In genomic region chr12:86626684-86627083, GRCm38 (mm10) we compare ENCODE assay signal across 31 mouse cellular contexts. TPM values are rescaled to one million over a fixed set of nuclear protein-coding genes. Genes with fewer than 3 reads are reported as not detected.
DNase-seq lines count a peak whose midpoint lies in the region; ATAC-seq and TF ChIP-seq lines count a peak whose summit lies in the region.
"Had no signal": no experiment of that assay in that cellular context is flagged by ENCODE, and none has a peak within 500 bp of the region (broad histone marks: within the 10 kb centered on the region; RNA-seq: fewer than 3 reads in every experiment).

No protein-coding gene starts in this region.

- peaks cover 13% of the 10 kb centered on the region for H3K4me1 ChIP-seq in heart, embryonic 10.5 days
- H3K4me1 ChIP-seq in liver, adult 2 months (ENCODE audit: control insufficient read depth, insufficient read depth, low read length), result no peaks in the 10 kb centered on the region
- no peaks in the 10 kb centered on the region for H3K4me1 ChIP-seq in liver, embryonic 12.5 days
- H3K4me1 ChIP-seq: limb, embryonic 12.5 days; liver, embryonic 13.5 days; midbrain, embryonic 12.5 days; neural tube, embryonic 12.5 days had no signal

- H3K27ac ChIP-seq in heart, embryonic 10.5 days, result no peak overlapping the region; the same call in 1 of the 2 replicates
- peak overlapping the region; percentile 15 for H3K27ac ChIP-seq in liver, adult 2 months (replicated peaks; ENCODE audit: insufficient read depth, low read depth, low read length)
- H3K27ac ChIP-seq in liver, embryonic 12.5 days, result no peak overlapping the region
- H3K27ac ChIP-seq: gastrocnemius, adult 2 months; hindbrain, embryonic 14.5 days; layer of hippocampus, adult 2 months; left cerebral cortex, adult 2 months; limb, embryonic 12.5 days; liver, embryonic 13.5 days; midbrain, embryonic 12.5 days; neural tube, embryonic 12.5 days; stomach, postnatal 0 days had no signal

- H3K4me3 ChIP-seq in heart, embryonic 10.5 days, result no peak overlapping the region
- no peak overlapping the region for H3K4me3 ChIP-seq in liver, adult 2 months (ENCODE audit: insufficient read depth, low read depth, low read length)
- no peak overlapping the region for H3K4me3 ChIP-seq in liver, embryonic 12.5 days
- H3K4me3 ChIP-seq: erythroblast, embryonic 14.5 days; gastrocnemius, adult 2 months; layer of hippocampus, adult 2 months; left cerebral cortex, adult 2 months; limb, embryonic 12.5 days; liver, embryonic 13.5 days; megakaryocyte, embryonic 14.5 days; midbrain, embryonic 12.5 days; myocyte; neural tube, embryonic 12.5 days had no signal

- no peak for TF ChIP-seq POLR2A in liver, adult 2 months (IDR thresholded peaks at IDR 0.05; ENCODE audit: extremely low read depth, insufficient read depth, low read length)

- no peak for TF ChIP-seq CTCF in liver, adult 2 months (IDR thresholded peaks at IDR 0.05; ENCODE audit: low read depth, low read length)

- no peak overlapping the region for H3K4me2 ChIP-seq in liver, embryonic 12.5 days
- H3K4me2 ChIP-seq: hindbrain, embryonic 14.5 days; limb, embryonic 12.5 days; liver, embryonic 13.5 days; midbrain, embryonic 12.5 days; neural tube, embryonic 12.5 days had no signal

- H3K9ac ChIP-seq in liver, adult 2 months (ENCODE audit: low read depth, low read length), result no peak overlapping the region
- H3K9ac ChIP-seq in liver, embryonic 12.5 days, result no peak overlapping the region
- H3K9ac ChIP-seq: hindbrain, embryonic 14.5 days; limb, embryonic 12.5 days; liver, embryonic 13.5 days; midbrain, embryonic 12.5 days; neural tube, embryonic 12.5 days had no signal

- intact Hi-C loops in heart, postnatal 10 days (cut with DNase I), result no loop called here

- ATAC-seq in liver, embryonic 12.5 days, result no peak
- ATAC-seq: CD4-positive, CD25-positive, alpha-beta regulatory T cell, adult 4 months; forebrain, embryonic 16.5 days; intestine, postnatal 0 days had no signal

- WGBS in heart, embryonic 10.5 days, result 33% methylated on average over 3 of the region's 3 CpGs
- WGBS in liver, adult 2 months, result 61% methylated on average over 3 of the region's 3 CpGs
- 40% methylated on average over 3 of the region's 3 CpGs for WGBS in liver, embryonic 12.5 days (ENCODE audit: insufficient replicate concordance)

- DNase-seq in heart, adult 9 months (ENCODE audit: low spot score in 2 of 2), result peak; percentile 22 to 58
- DNase-seq in heart, adult 11 months, result no peak
- peak; percentile 19 to 28 for DNase-seq in heart, postnatal 10 days
- no peak for DNase-seq in heart, embryonic 10.5 days (ENCODE audit: low spot score)
- peak; percentile 13 for DNase-seq in liver, adult 2 months (ENCODE audit: extremely low read depth, low read depth, low spot score)
- DNase-seq in yolk sac, embryonic 10.5 days (ENCODE audit: low spot score), result peak; percentile 3
- DNase-seq: adrenal gland, postnatal 36 days; cerebellum, adult 2 months; cerebellum, postnatal 14 days; gastrocnemius, adult 2 months; kidney, postnatal 36 days; liver, embryonic 13.5 days; lung, adult 2 months; lung, postnatal 36 days; right cerebral cortex, adult 18-20 months; thymus, adult 18-20 months; thymus, postnatal 25 days had no signal

- peaks cover 15% of the 10 kb centered on the region for H3K27me3 ChIP-seq in heart, embryonic 10.5 days (ENCODE audit: insufficient read depth, poor library complexity, severe bottlenecking)
- H3K27me3 ChIP-seq in liver, adult 2 months (ENCODE audit: control insufficient read depth, insufficient read depth, low read length), result 0 out of 2 replicates have a peak, but pooled peaks cover 3% of the 10 kb centered on the region
- no peaks in the 10 kb centered on the region for H3K27me3 ChIP-seq in liver, embryonic 12.5 days (replicated peaks)
- H3K27me3 ChIP-seq: limb, embryonic 12.5 days; liver, embryonic 13.5 days; midbrain, embryonic 12.5 days; neural tube, embryonic 12.5 days had no signal

- no peaks in the 10 kb centered on the region for H3K9me3 ChIP-seq in heart, embryonic 10.5 days
- no peaks in the 10 kb centered on the region for H3K9me3 ChIP-seq in liver, embryonic 12.5 days (replicated peaks)
- H3K9me3 ChIP-seq: limb, embryonic 12.5 days; liver, embryonic 13.5 days; megakaryocyte, embryonic 14.5 days; midbrain, embryonic 12.5 days; neural tube, embryonic 12.5 days had no signal

- no peaks in the 10 kb centered on the region for H3K79me2 ChIP-seq in liver, adult 2 months (ENCODE audit: control insufficient read depth, insufficient read depth, low read length)

- no peaks in the 10 kb centered on the region for H3K36me3 ChIP-seq in heart, embryonic 10.5 days
- no peaks in the 10 kb centered on the region for H3K36me3 ChIP-seq in liver, adult 2 months (ENCODE audit: control insufficient read depth, insufficient read depth, low read length)
- no peaks in the 10 kb centered on the region for H3K36me3 ChIP-seq in liver, embryonic 12.5 days
- H3K36me3 ChIP-seq: limb, embryonic 12.5 days; liver, embryonic 13.5 days; midbrain, embryonic 12.5 days; neural tube, embryonic 12.5 days had no signal

RNA-seq across cellular contexts. Expression of gene Vash1, which starts 51.8 kb away (rescaled TPM):
- total RNA-seq in heart, postnatal 10 days (2021), result 10 to 100 TPM; 50.7 to 55.2 TPM
- 7.7 and 9.9 TPM in 2 replicates for polyA plus RNA-seq in heart, embryonic 10.5 days (2016; fragmentation: Nextera tagmentation; extraction: Ambion mirVana)
- 0.74 and 0.94 TPM in 2 replicates for total RNA-seq in liver, adult 2 months (2014; rRNA removed)
- polyA plus RNA-seq in liver, adult 2 months (2012; rRNA removed), result 0.80 and 0.88 TPM in 2 replicates
- 2.3 and 2.7 TPM in 2 replicates for polyA plus RNA-seq in liver, embryonic 12.5 days (2016; fragmentation: Nextera tagmentation; extraction: Ambion mirVana)
- polyA plus RNA-seq: CD4-positive, CD25-positive, alpha-beta regulatory T cell, adult 4 months; erythroblast, embryonic 14.5 days had no signal

Comparison
In these comparisons a context has a peak if more than half of its experiments do, and no peak if none do; other contexts are left out.
1. DNase-seq: peak in heart, adult 9 months (2 of 2), heart, postnatal 10 days (2 of 2), liver, adult 2 months (single experiment) and yolk sac, embryonic 10.5 days (single experiment); none in heart, adult 11 months (single experiment) and heart, embryonic 10.5 days (single experiment).